30 mouse cellular contexts compared by ENCODE assay signal in the genomic region with DNA sequence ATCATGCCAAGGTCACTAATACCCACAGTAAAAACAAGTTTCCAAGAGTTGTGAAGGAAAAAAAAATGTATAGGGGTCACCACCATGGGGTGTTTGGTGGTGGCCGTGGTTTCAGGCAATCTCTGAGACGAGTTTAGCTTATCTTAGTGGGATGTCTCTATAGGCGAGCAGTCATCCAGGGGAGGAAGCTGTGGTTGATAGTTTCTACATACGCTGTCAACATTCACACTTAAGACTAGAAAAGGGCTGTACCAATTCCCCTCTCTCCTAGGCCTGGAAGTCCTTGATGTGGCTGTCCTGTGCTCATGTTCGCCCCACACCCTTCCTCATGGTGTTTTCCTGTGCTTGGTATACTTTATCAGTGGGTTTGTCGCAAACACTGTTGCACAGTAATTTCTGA. TPM values are rescaled to one million over a fixed set of nuclear protein-coding genes. Genes with fewer than 3 reads are reported as not detected.
DNase-seq lines count a peak whose midpoint lies in the region; ATAC-seq lines count a peak whose summit lies in the region.
"Had no signal": no experiment of that assay in that cellular context is flagged by ENCODE, and none has a peak within 500 bp of the region (broad histone marks: within the 10 kb centered on the region; RNA-seq: fewer than 3 reads in every experiment).

No protein-coding gene starts in this region.

- DNase-seq in thymus, postnatal 4 days, result peak; percentile 6
- DNase-seq in thymus, postnatal 25 days, result no peak
- DNase-seq in kidney, adult 18-20 months, result no peak
- DNase-seq: adrenal gland, postnatal 14 days; cerebellum, adult 2 months; cerebellum, postnatal 25 days; gastrocnemius, postnatal 10 days; heart, adult 11 months; kidney, adult 11 months; kidney, postnatal 4 days; layer of hippocampus, adult 9-11 months; left cerebral cortex, postnatal 4 days; thymus, adult 2 months had no signal

- WGBS in intestine, embryonic 15.5 days, result 75% methylated on average over 6 of the region's 6 CpGs

- no peak overlapping the region for H3K4me3 ChIP-seq in intestine, embryonic 15.5 days (replicated peaks)
- H3K4me3 ChIP-seq: forebrain, embryonic 15.5 days; hindbrain, embryonic 10.5 days; limb, embryonic 15.5 days; liver, embryonic 15.5 days; midbrain, embryonic 15.5 days; myocyte; neural tube, embryonic 15.5 days had no signal

- no peaks in the 10 kb centered on the region for H3K36me3 ChIP-seq in intestine, embryonic 15.5 days
- H3K36me3 ChIP-seq: limb, embryonic 15.5 days; liver, embryonic 15.5 days; midbrain, embryonic 15.5 days had no signal

- H3K9me3 ChIP-seq in intestine, embryonic 15.5 days, result no peaks in the 10 kb centered on the region
- H3K9me3 ChIP-seq: forebrain, embryonic 15.5 days; hindbrain, embryonic 10.5 days; limb, embryonic 15.5 days; liver, embryonic 15.5 days; midbrain, embryonic 15.5 days; neural tube, embryonic 15.5 days had no signal

- no peak overlapping the region for H3K4me2 ChIP-seq in intestine, embryonic 15.5 days (replicated peaks)
- H3K4me2 ChIP-seq: forebrain, embryonic 15.5 days; heart, embryonic 11.5 days; limb, embryonic 15.5 days; liver, embryonic 15.5 days; midbrain, embryonic 15.5 days; neural tube, embryonic 15.5 days had no signal

- no peak overlapping the region for H3K9ac ChIP-seq in intestine, embryonic 15.5 days
- H3K9ac ChIP-seq: forebrain, embryonic 15.5 days; limb, embryonic 15.5 days; liver, embryonic 15.5 days; midbrain, embryonic 15.5 days; neural tube, embryonic 15.5 days had no signal

- no peaks in the 10 kb centered on the region for H3K27me3 ChIP-seq in intestine, embryonic 15.5 days (replicated peaks)
- H3K27me3 ChIP-seq: forebrain, embryonic 15.5 days; limb, embryonic 15.5 days; liver, embryonic 15.5 days; midbrain, embryonic 15.5 days; neural tube, embryonic 15.5 days had no signal

- no peak overlapping the region for H3K27ac ChIP-seq in intestine, embryonic 15.5 days
- H3K27ac ChIP-seq: forebrain, embryonic 15.5 days; hindbrain, embryonic 10.5 days; hindbrain, postnatal 0 days; limb, embryonic 15.5 days; liver, embryonic 15.5 days; midbrain, embryonic 15.5 days; neural tube, embryonic 15.5 days; stomach, postnatal 0 days had no signal

- 0 out of 2 replicates have a peak, but pooled peaks cover 4% of the 10 kb centered on the region for H3K4me1 ChIP-seq in intestine, embryonic 15.5 days (replicated peaks)

- ATAC-seq in activated CD4-positive, CD25-positive, alpha-beta regulatory T cell, adult 4 months, result peak; percentile 16
- peak; percentile 43 for ATAC-seq in megakaryocyte progenitor cell, adult 5-6 weeks (replicated peaks; ENCODE audit: poor library complexity)
- no peak for ATAC-seq in frontal cortex, adult (ENCODE audit: low TSS enrichment)
- ATAC-seq in intestine, embryonic 15.5 days, result no peak
- ATAC-seq: forebrain, embryonic 15.5 days; hindbrain, postnatal 0 days; midbrain, embryonic 15.5 days had no signal

RNA-seq across cellular contexts. Expression of a gene that starts 4.0 kb away (rescaled TPM):
- polyA plus RNA-seq in activated CD4-positive, CD25-positive, alpha-beta regulatory T cell, adult 4 months (2017; shearing (Covaris generic)), result 10 to 100 TPM; 27.5 to 28.0 TPM
- 126 and 136 TPM in 2 replicates for total RNA-seq in megakaryocyte progenitor cell, adult 5-6 weeks (2015)
- total RNA-seq in megakaryocyte progenitor cell, adult 5-6 weeks (2017), result 101 and 124 TPM in 2 replicates
- polyA plus RNA-seq in intestine, embryonic 15.5 days (2015; fragmentation: Nextera tagmentation; extraction: Ambion mirVana), result 59.0 and 61.5 TPM in 2 replicates

RNA-seq across cellular contexts. Expression of a gene that starts 10.4 kb away (rescaled TPM):
- polyA plus RNA-seq in activated CD4-positive, CD25-positive, alpha-beta regulatory T cell, adult 4 months (2017; shearing (Covaris generic)), result not detected
- not detected in 2 replicates for total RNA-seq in megakaryocyte progenitor cell, adult 5-6 weeks (2015)
- total RNA-seq in megakaryocyte progenitor cell, adult 5-6 weeks (2017), result not detected in 2 replicates
- 0.33 and 0.35 TPM in 2 replicates for polyA plus RNA-seq in intestine, embryonic 15.5 days (2015; fragmentation: Nextera tagmentation; extraction: Ambion mirVana)
- total RNA-seq: adrenal gland, postnatal 14 days; ES-E14; gastrocnemius, postnatal 10 days had no signal
- polyA plus RNA-seq: limb, embryonic 15.5 days; liver, embryonic 15.5 days; lung, embryonic 16.5 days; myocyte; small intestine, adult 2 months had no signal

Comparison
In these comparisons a context has a peak if more than half of its experiments do, and no peak if none do; other contexts are left out.
1. ATAC-seq: peak in activated CD4-positive, CD25-positive, alpha-beta regulatory T cell, adult 4 months (single experiment) and megakaryocyte progenitor cell, adult 5-6 weeks (single experiment); none in frontal cortex, adult (single experiment) and intestine, embryonic 15.5 days (single experiment).